Mouse (Mus musculus) CH12.LX (cell line): ENCODE data around the gene Ppp1r11. TPM values are rescaled to one million over a fixed set of nuclear protein-coding genes. Genes with fewer than 3 reads are reported as not detected.

Experiments used
- DNase-seq: peaks from one replicate; pipeline ENCODE4 v3.0.0-alpha.2; 2013; ENCODE audit errors: extremely low read depth
- H3K27ac ChIP-seq: 2 replicates; pipeline ENCODE4 v1.5.1; 2012; ENCODE audit warnings: low read depth, mild to moderate bottlenecking, control low read depth, moderate library complexity; ENCODE audit not compliant: insufficient read depth
- H3K27me3 ChIP-seq: replicated peaks from 2 replicates; pipeline ENCODE3; 2012; ENCODE audit warnings: inconsistent platforms
- H3K36me3 ChIP-seq, 2 experiments: replicated peaks in 1 of 2; 2 replicates each; pipeline versions ENCODE3 to v1.6.1; 2012; ENCODE audit warnings: inconsistent platforms in 1 of 2, low read length in 1 of 2, mild to moderate bottlenecking in 1 of 2, mixed read lengths in 1 of 2, moderate library complexity in 1 of 2; ENCODE audit not compliant: control insufficient read depth in 1 of 2, insufficient read depth in 1 of 2
- H3K4me1 ChIP-seq, 2 experiments: 2 replicates each; pipeline ENCODE4 v1.6.1; 2012; ENCODE audit warnings: inconsistent platforms in 1 of 2, moderate library complexity in 1 of 2; ENCODE audit not compliant: insufficient read depth in 2 of 2, control insufficient read depth in 1 of 2
- H3K4me2 ChIP-seq: 2 replicates; pipeline ENCODE4 v1.6.1; 2012; ENCODE audit warnings: low read depth, mild to moderate bottlenecking, control low read depth; ENCODE audit not compliant: poor library complexity, insufficient read depth, severe bottlenecking
- H3K4me3 ChIP-seq, 3 experiments: fragments of 150-350 bp in 1 of 3; sonication (generic) in 1 of 3; replicated peaks in 1 of 3; 2 replicates each; pipeline versions ENCODE3 to v1.5.1; 2011 to 2012; ENCODE audit warnings: low read depth in 2 of 3, low read length in 2 of 3, mild to moderate bottlenecking in 2 of 3, moderate library complexity in 2 of 3, control low read depth in 1 of 3, improper control_type of control experiment in 1 of 3, inconsistent platforms in 1 of 3, mixed read lengths in 1 of 3; ENCODE audit not compliant: poor library complexity in 1 of 3
- H3K79me2 ChIP-seq: replicated peaks from 2 replicates; pipeline ENCODE4 v1.6.1; 2012; ENCODE audit warnings: mild to moderate bottlenecking, moderate library complexity; ENCODE audit not compliant: control insufficient read depth, poor library complexity, insufficient read depth, severe bottlenecking; ENCODE audit errors: extremely low read depth
- H3K9ac ChIP-seq: 2 replicates; pipeline ENCODE4 v1.6.1; 2012; ENCODE audit warnings: low read depth, mild to moderate bottlenecking, control low read depth, moderate library complexity; ENCODE audit not compliant: insufficient read depth
- H3K9me3 ChIP-seq: replicated peaks from 2 replicates; pipeline ENCODE3; 2012; ENCODE audit warnings: low read length, inconsistent platforms, mixed read lengths
- BHLHE40 ChIP-seq: IDR thresholded peaks from 2 replicates; pipeline ENCODE4 v1.6.1; 2011; ENCODE audit warnings: mild to moderate bottlenecking, low read depth, low read length, improper control_type of control experiment
- CHD2 ChIP-seq: IDR thresholded peaks from 2 replicates; pipeline ENCODE4 v1.6.1; 2011; ENCODE audit warnings: low read length, improper control_type of control experiment
- CTCF ChIP-seq, 2 experiments: IDR thresholded peaks in 1 of 2; conservative IDR thresholded peaks in 1 of 2; 2 replicates each; pipeline ENCODE4 v1.5.1; 2011 to 2012; ENCODE audit warnings: low read depth in 2 of 2, low read length in 2 of 2, improper control_type of control experiment in 1 of 2, inconsistent platforms in 1 of 2, mild to moderate bottlenecking in 1 of 2, moderate library complexity in 1 of 2
- E2F4 ChIP-seq: IDR thresholded peaks from 2 replicates; pipeline ENCODE4 v1.6.1; 2011; ENCODE audit warnings: low read depth, low read length, improper control_type of control experiment; ENCODE audit not compliant: insufficient replicate concordance
- EP300 ChIP-seq: IDR thresholded peaks from 2 replicates; pipeline ENCODE4 v1.6.1; 2011; ENCODE audit warnings: low read length, improper control_type of control experiment
- GABPA ChIP-seq: IDR thresholded peaks from 2 replicates; pipeline ENCODE4 v1.6.1; 2012; ENCODE audit warnings: low read depth, low read length, improper control_type of control experiment, inconsistent platforms; ENCODE audit not compliant: insufficient replicate concordance
- JUND ChIP-seq: conservative IDR thresholded peaks from 2 replicates; pipeline ENCODE4 v1.6.1; 2011; ENCODE audit warnings: low read depth, low read length, improper control_type of control experiment
- KAT2A ChIP-seq: IDR thresholded peaks from 2 replicates; pipeline ENCODE4 v1.6.1; 2012; ENCODE audit warnings: low read length, improper control_type of control experiment, inconsistent platforms; ENCODE audit not compliant: insufficient replicate concordance
- MAFK ChIP-seq: IDR thresholded peaks from 2 replicates; pipeline ENCODE4 v1.6.1; 2011; ENCODE audit warnings: low read length, improper control_type of control experiment; ENCODE audit not compliant: insufficient replicate concordance
- MEF2A ChIP-seq: IDR thresholded peaks from 2 replicates; pipeline ENCODE4 v1.6.1; 2014; ENCODE audit warnings: low read depth, mild to moderate bottlenecking, inconsistent platforms, low read length, improper control_type of control experiment, borderline replicate concordance
- MXI1 ChIP-seq: IDR thresholded peaks from 2 replicates; pipeline ENCODE4 v1.6.1; 2011; ENCODE audit warnings: mild to moderate bottlenecking, low read depth, low read length, improper control_type of control experiment
- MYC ChIP-seq: IDR thresholded peaks from 2 replicates; pipeline ENCODE4 v1.6.1; 2011; ENCODE audit warnings: low read depth, mild to moderate bottlenecking, improper control_type of control experiment, low read length
- NRF1 ChIP-seq: IDR thresholded peaks from 2 replicates; pipeline ENCODE4 v1.6.1; 2014; ENCODE audit warnings: low read depth, mild to moderate bottlenecking, inconsistent platforms, low read length, improper control_type of control experiment, moderate library complexity
- PAX5 ChIP-seq: IDR thresholded peaks from 2 replicates; pipeline ENCODE4 v1.6.1; 2012; ENCODE audit warnings: low read length, inconsistent platforms, mixed read lengths
- TCF12 ChIP-seq: IDR thresholded peaks from 2 replicates; pipeline ENCODE4 v1.6.1; 2014; ENCODE audit warnings: low read depth, mild to moderate bottlenecking, inconsistent platforms, low read length, improper control_type of control experiment
- UBTF ChIP-seq: IDR thresholded peaks from 2 replicates; pipeline ENCODE4 v1.6.1; 2012; ENCODE audit warnings: low read depth, mild to moderate bottlenecking, inconsistent platforms, low read length, improper control_type of control experiment, moderate library complexity
- USF1 ChIP-seq: IDR thresholded peaks from 2 replicates; pipeline ENCODE4 v1.6.1; 2014; ENCODE audit warnings: low read depth, mild to moderate bottlenecking, inconsistent platforms, low read length, improper control_type of control experiment
- ZC3H11A ChIP-seq: IDR thresholded peaks from 2 replicates; pipeline ENCODE4 v1.6.1; 2012; ENCODE audit warnings: low read depth, mild to moderate bottlenecking, inconsistent platforms, low read length, improper control_type of control experiment
- ZMIZ1 ChIP-seq: IDR thresholded peaks from 2 replicates; pipeline ENCODE4 v1.6.1; 2012; ENCODE audit warnings: low read depth, mild to moderate bottlenecking, inconsistent platforms, low read length, improper control_type of control experiment
- dilution Hi-C: fragments of 300-500 bp; cut with MboI; formaldehyde crosslinking; loops from 2 replicates; pipeline ENCODE4 v1.14.3; 2020; ENCODE audit warnings: low sequenced_read_pairs; ENCODE audit not compliant: extremely low pct_unique_long_range_greater_than_20kb, extremely low pct_ligation_motif_present
- in situ Hi-C: fragments of 300-500 bp; cut with MboI; formaldehyde crosslinking; loops from 3 replicates; pipeline ENCODE4 v1.14.3; 2019; ENCODE audit warnings: low sequenced_read_pairs, low pct_ligation_motif_present, low pct_unique_long_range_greater_than_20kb, mixed read lengths
- polyA plus RNA-seq: library from polyadenylated mRNA; unstranded; fragments of >175 nt; gene quantifications from 2 replicates; pipeline ENCODE4 v1.2.1, GENCODE M21; 2012; ENCODE audit warnings: low read depth; ENCODE audit not compliant: insufficient read length
- total RNA-seq, 2 experiments: library from RNA; depleted of rRNA; stranded (reverse); fragments of 300-350 nt in 1 of 2; fragments of >200 nt in 1 of 2; gene quantifications; 2 replicates each; pipeline ENCODE4 v1.2.3; 2012 to 2014

The Ppp1r11 gene
- total and polyA plus RNA-seq, 3 experiments, result 120 to 238 (median 209) TPM

GRCm38 (mm10) chr17:36989437-36989836, 37.9 kb upstream of the Ppp1r11 start, which contains the start of gene H2-M5:
TSS of gene H2-M5 (minus strand) at chr17:36989537.
- Histone ChIP-seq H3K4me1 (peaks cover 3 to 26% of the 10 kb centered on the region in 2 experiments; a peak in 2 of 4 replicates), H3K27me3 (no peaks in the 10 kb centered on the region), H3K9me3 (no peaks in the 10 kb centered on the region), H3K36me3 (peaks cover 0 to 4% of the 10 kb centered on the region in 2 experiments), H3K4me3 (no peak within 1 kb of the TSS), H3K9ac (no peak within 1 kb of the TSS), H3K27ac (no peak within 1 kb of the TSS), H3K4me2 (no peak within 1 kb of the TSS; the same call in 1 of the 2 replicates), H3K79me2 (no peaks in the 10 kb centered on the region)
- in situ Hi-C loops (no loop called here), dilution Hi-C loops (no loop called here)
- no peak for TF ChIP-seq EP300
- TF ChIP-seq ZMIZ1, result no peak
- TF ChIP-seq KAT2A, result no peak
- no peak for TF ChIP-seq TCF12
- TF ChIP-seq MYC, result no peak
- DNase-seq, result no peak

DNA sequence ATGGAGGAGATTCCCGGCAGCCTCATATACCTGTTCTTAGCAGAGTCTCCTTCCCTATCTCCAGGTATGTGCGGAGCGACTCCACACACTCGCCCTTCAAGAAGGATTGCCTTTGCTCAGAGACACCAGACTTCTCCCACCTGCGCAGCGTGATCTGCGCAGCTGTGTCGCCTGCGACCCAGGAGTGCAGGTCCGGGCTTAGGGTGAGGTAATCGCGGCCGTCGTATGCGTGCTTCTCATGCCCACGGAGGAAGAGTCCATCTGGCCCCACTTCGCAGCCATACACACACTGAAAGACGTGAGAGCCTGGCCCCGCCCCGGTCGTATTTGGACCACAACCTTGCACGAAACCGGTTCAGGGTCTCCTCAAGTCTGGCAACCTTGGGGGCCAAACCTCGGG, 36.9 kb upstream of the Ppp1r11 start:
- Histone ChIP-seq H3K4me1 (peaks cover 3 to 17% of the 10 kb centered on the region in 2 experiments; a peak in 2 of 4 replicates), H3K4me2 (no peak overlapping the region), H3K36me3 (peaks cover 0 to 4% of the 10 kb centered on the region in 2 experiments), H3K9me3 (no peaks in the 10 kb centered on the region), H3K4me3 (no peak overlapping the region), H3K27me3 (no peaks in the 10 kb centered on the region), H3K27ac (no peak overlapping the region), H3K79me2 (no peaks in the 10 kb centered on the region)
- DNase-seq, result no peak
- in situ Hi-C loops (no loop called here), dilution Hi-C loops (no loop called here)
- TF ChIP-seq E2F4, result no peak
- no peak for TF ChIP-seq CTCF (conservative IDR thresholded peaks at IDR 0.05 in 1 of 2, IDR thresholded peaks at IDR 0.05 in 1 of 2; ENCODE audit: low read depth in 2 of 2, low read length in 2 of 2)
- TF ChIP-seq USF1, result no peak
- TF ChIP-seq NRF1, result no peak
- no peak for TF ChIP-seq MEF2A
- no peak for TF ChIP-seq PAX5
- TF ChIP-seq UBTF, result no peak
- no peak for TF ChIP-seq BHLHE40
- no peak for TF ChIP-seq JUND
- TF ChIP-seq GABPA, result no peak
- TF ChIP-seq EP300, result no peak
- no peak for TF ChIP-seq MAFK
- no peak for TF ChIP-seq CHD2
- no peak for TF ChIP-seq MXI1
- TF ChIP-seq ZC3H11A, result no peak
- TF ChIP-seq, all 38 proteins: peak for 0
- no peak overlapping the region for H3K9ac ChIP-seq
